Mouse (Mus musculus) hindlimb bud, embryonic 11.5 days (tissue): ENCODE measurements around the gene Dpm3.

ENCODE experiments used
- DNase-seq: peaks from one replicate; pipeline ENCODE4 v3.0.0-alpha.2; 2012; ENCODE audit warnings: low read depth, low spot score; ENCODE audit errors: extremely low spot score

Gene Dpm3

DNA sequence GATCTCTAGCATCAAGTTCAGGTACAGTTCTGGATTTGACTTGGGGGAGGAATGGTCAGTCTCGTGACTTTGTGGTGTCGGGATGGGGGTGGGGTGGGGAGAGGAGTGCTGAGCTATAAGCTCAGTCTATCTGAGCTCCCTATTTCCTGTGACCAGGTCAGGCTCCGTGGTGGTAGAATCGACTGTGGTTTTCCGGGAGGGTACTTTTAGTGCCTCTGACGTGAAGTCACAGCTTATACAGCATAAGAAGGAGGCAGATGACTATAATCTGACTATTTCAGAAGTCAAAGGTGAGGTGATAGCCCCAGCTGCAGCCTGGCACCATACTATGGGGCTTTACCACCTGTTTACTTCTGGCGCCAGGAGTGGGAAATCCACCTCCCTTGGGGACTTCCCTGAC lies 27.8 kb upstream of the Dpm3 start:
- no peak for DNase-seq

DNA sequence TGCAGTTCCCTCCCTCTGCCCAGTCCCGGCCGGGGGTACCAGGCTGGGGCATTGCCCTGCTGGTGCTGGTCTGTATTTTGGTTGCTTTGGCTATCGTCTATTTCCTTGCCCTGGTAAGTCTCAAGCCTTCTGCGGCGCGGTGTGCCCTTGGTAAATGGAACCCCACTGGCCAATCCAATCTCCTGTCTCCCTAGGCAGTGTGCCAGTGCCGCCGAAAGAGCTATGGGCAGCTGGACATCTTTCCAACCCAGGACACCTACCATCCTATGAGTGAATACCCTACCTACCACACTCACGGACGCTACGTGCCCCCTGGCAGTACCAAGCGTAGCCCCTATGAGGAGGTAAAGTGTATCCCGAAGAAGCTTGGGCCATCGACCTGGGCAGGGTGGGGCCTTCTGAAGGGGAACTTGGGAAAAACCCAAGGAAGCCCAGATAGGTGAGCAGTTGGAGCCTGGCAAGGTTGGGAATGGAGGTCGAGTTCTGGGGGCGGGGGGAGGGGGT lies 27.3 kb upstream of the Dpm3 start:
- DNase-seq, result no peak

GRCm38 (mm10) chr3:89232614-89233013 lies 26.5 kb upstream of the Dpm3 start:
- no peak for DNase-seq

GRCm38 (mm10) chr3:89233562-89234110 lies 25.5 kb upstream of the Dpm3 start:
- no peak for DNase-seq

- no peak for DNase-seq
These were observed 22.6 kb upstream of the Dpm3 start for GRCm38 (mm10) chr3:89236516-89236915.

GRCm38 (mm10) chr3:89237682-89238081 lies 21.5 kb upstream of the Dpm3 start:
- DNase-seq, result no peak

DNA sequence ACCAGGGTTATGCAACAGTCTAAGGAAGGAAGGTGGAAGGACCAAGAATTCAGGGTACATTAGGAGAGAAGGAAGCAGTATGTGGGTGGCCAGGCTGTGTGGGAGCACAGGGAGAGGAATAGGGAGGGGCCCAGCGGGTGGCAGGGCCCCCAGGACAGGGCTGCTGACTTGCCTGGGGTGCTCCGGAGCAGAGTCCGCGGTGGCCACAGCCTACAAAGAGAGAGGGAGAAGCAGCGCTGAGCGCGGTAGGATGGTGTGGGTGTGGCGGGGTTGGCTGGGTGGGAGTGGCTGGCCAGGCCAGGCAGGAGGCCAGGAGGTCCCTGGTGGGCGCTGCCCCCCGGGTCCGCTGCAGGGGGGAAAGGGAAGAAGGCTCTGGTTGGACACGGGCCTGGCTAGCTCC lies 20.7 kb upstream of the Dpm3 start:
- DNase-seq, result no peak

- DNase-seq, result no peak
These were observed 16.7 kb upstream of the Dpm3 start for GRCm38 (mm10) chr3:89242331-89242895.

DNA sequence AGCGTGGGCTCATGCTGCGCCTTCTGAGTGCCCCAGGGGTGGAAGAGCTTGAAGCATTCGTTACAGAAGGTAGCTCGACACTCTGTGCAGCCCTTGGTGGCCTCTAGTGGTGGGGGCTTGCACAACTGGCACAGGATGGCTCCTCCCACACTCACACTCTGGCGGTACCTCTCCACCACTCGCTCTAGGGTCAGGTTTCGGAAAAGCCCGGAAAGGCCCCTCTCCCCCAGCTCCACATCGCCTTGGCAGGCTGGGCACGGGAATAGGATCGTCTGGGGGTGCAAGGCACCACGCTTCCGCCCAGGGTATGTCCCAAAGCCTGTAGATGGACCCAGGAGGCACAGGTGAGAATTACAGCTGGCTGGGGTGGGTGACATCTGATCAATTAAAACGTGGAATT lies 15.5 kb upstream of the Dpm3 start:
- no peak for DNase-seq

DNA sequence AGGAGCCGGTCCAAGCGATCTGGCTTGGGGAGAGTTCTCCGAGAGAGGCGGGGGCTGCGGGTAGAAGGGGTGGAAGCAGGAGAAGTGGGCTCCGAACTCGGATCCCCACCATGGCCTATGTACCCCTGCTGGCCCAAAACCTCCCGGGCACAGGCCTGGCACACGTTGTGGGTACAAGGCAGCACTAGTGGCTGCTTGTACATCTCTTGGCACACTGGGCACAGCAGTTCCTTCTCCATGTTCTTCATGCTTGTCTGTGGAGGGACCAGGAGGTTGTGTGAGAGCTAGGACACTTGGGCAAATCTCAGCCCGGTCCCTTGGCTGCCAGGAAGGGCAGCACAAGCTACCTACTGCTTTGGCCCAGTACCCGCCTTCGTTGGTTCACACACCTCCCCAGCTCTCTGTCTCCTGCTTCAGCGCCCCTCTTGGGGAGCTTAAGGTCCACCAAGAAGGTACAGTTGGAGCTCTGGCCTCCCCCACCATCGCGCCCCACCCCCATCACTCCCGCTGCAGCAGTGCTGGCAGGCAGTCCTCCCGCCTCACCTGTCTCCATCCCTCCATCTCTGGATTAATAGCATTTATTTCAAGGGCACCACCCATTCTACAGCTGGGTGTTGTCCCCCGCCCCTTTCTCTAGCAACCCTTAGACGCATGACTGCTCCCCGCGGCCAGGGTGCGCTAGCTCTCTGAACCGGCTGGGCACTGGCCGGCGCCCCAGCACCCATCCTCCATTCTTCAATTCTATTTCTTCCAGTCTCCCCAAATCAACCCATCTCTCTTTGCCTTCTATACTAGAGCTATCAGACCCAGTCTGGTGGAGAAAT lies 14.8 kb upstream of the Dpm3 start:
- no peak for DNase-seq

DNA sequence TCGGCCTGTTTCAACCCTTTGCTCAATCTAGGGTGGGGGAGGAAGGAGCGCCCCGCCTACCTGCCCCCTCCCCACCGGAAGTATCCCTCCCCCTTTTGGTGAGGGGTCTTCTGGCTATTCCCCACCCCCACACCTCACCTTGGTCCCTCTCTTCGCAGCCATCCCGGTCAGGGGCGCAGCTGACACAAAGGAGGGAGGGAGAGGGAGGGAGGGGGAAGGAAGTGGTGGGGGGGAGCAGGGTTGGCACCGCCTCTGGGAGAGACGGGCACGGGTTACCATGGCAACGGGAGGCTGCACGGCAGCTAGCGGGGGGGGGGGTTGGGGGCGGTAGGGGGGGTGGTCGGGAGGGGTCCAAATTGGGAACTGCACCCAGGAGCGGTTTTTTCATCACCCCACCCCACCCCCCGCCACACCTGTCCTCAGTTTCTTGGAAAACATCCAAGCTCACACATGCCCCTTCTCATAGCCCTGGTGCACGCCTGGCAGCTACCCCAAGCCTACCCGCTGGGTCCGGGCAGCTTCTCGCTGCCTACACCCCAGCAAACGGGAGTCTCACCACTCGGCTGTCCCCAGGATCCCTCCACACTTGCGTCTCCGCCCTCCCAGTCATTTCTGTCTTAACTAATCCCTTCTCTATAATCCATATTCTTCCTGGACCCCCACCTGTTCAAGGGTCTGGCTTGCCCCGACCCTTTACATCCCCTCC lies 14.0 kb upstream of the Dpm3 start:
- DNase-seq, result no peak

- no peak for DNase-seq
These were observed 13.4 kb upstream of the Dpm3 start, which contains the start of gene Krtcap2 for GRCm38 (mm10) chr3:89245688-89246171. Gene Krtcap2, plus strand, starts transcription at chr3:89245966.

GRCm38 (mm10) chr3:89246261-89247100 lies 12.7 kb upstream of the Dpm3 start, which contains the start of gene Trim46:
Gene Trim46, minus strand, starts transcription at chr3:89246309.
- no peak for DNase-seq

GRCm38 (mm10) chr3:89247466-89247865 lies 11.7 kb upstream of the Dpm3 start:
- no peak for DNase-seq

GRCm38 (mm10) chr3:89250435-89251040 lies 8.6 kb upstream of the Dpm3 start:
- no peak for DNase-seq

DNA sequence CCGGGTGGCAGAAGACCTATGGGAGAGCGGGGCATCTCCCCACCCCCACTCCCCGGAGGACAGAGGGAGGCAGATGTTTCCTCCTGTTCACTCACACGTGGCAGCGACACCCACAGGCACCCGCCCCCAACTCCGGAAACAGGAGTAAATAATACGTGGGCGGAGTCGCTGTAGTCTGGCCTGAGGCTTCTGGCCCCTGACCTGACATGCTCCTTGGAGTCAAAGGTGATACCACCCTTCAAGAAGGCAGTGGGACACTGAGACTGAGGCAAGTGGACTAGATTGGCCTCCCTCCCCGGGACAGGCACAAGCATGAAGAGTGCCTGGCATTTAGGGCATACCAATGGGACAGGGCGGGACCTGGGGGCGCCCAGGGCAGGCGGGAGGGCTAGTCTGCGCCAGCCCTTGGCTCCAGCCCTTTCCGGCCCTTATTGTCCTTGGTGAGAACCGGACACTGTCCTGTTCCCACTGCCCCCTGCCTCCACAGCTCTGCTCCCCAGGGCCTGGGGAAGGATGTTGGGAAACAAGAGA lies 7.7 kb upstream of the Dpm3 start:
- DNase-seq, result no peak

DNA sequence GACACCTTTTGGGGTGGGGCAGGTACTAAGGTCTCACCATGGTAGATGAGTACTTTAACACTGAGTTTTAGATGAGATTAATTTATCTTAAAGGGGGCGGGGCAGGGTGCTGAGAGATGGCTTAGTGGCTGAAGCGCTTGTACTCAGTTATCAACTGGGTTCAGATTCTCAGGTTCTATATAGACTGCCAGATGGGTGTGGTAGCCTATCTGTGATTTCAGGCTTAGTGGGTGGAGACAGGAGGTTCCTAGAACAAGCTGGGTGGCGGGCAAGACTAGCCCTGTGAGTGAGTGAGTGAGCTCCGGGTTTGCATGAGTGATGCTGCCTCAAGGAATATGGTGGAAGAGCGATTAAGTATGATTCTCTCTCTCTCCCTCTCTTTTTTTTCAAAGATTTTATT lies 4.2 kb upstream of the Dpm3 start:
- DNase-seq, result no peak

GRCm38 (mm10) chr3:89256177-89256576 lies 3.0 kb upstream of the Dpm3 start:
- DNase-seq, result no peak

DNA sequence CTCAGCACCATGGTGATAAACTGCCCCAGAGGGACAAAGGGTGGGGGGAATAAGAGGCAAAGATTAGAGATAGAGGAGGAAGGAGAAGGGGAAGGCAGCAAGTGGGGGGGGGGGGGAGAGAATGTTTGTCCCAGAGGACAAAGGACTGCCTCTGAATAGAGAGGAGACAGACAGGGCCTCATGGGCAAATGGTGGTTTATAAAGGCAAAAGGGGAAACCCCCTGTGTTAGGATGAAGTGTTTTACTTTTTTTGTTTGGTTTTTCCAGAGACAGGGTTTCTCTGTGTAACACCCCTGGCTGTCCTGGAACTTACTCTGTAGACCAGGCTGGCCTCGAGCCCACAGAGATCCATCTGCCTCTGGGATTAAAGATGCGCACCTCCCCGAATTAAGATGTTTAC lies 1.1 kb downstream of the Dpm3 start:
- no peak for DNase-seq

GRCm38 (mm10) chr3:89262417-89262816 lies 3.3 kb downstream of the Dpm3 start:
- DNase-seq, result no peak
